Mouse (Mus musculus): ENCODE measurements around the gene Dip2c.

GRCm38 (mm10) chr13:9314099-9314712 lies 37.9 kb downstream of the Dip2c start:
- no peak for TF ChIP-seq CTCF (conservative IDR thresholded peaks at IDR 0.05 in 1 of 2, IDR thresholded peaks at IDR 0.05 in 1 of 2; ENCODE audit: low read depth in 2 of 2, low read length in 2 of 2)
- no peak for TF ChIP-seq RAD21 (IDR thresholded peaks at IDR 0.05; ENCODE audit: low read depth, low read length)
- no peak for TF ChIP-seq USF2 (conservative IDR thresholded peaks at IDR 0.05; ENCODE audit: low read depth, low read length)
- TF ChIP-seq MXI1 (IDR thresholded peaks at IDR 0.05; ENCODE audit: low read depth, low read length), result no peak
- TF ChIP-seq GABPA (IDR thresholded peaks at IDR 0.05; ENCODE audit: insufficient replicate concordance, low read depth, low read length), result no peak
